Mouse (Mus musculus): ENCODE results near the gene Paqr8.

- TF ChIP-seq CTCF (IDR thresholded peaks at IDR 0.05; ENCODE audit: low read depth, low read length) (no peak), POLR2A (IDR thresholded peaks at IDR 0.05; ENCODE audit: borderline replicate concordance, low read depth, low read length) (no peak)
Measured at GRCm38 (mm10) chr1:20951300-20951763, 60.9 kb downstream of the Paqr8 start, which contains the start of gene Efhc1.

All from bone marrow macrophage, adult 2 months (primary cell).